Mouse (Mus musculus) liver, adult 2 months (tissue): ENCODE data around the gene Hdhd3. TPM values are rescaled to one million over a fixed set of nuclear protein-coding genes. Genes with fewer than 3 reads are reported as not detected.

Experiments used
- DNase-seq: peaks from one replicate; pipeline ENCODE4 v3.0.0-alpha.2; 2011; ENCODE audit warnings: low read depth, low spot score; ENCODE audit errors: extremely low read depth
- H3K27ac ChIP-seq: fragments of 200-500 bp; replicated peaks from 2 replicates; pipeline ENCODE4 v1.5.1; 2012; ENCODE audit warnings: low read depth, mild to moderate bottlenecking, control low read depth, inconsistent platforms, low read length; ENCODE audit not compliant: insufficient read depth
- H3K27me3 ChIP-seq: fragments of 200-500 bp; 2 replicates; pipeline ENCODE4 v1.6.1; 2012; ENCODE audit warnings: mild to moderate bottlenecking, moderate library complexity, low read length, inconsistent platforms; ENCODE audit not compliant: control insufficient read depth, insufficient read depth
- H3K36me3 ChIP-seq: fragments of 200-500 bp; 2 replicates; pipeline ENCODE4 v1.6.1; 2012; ENCODE audit warnings: low read length, inconsistent platforms; ENCODE audit not compliant: control insufficient read depth, insufficient read depth
- H3K4me1 ChIP-seq: fragments of 200-500 bp; 2 replicates; pipeline ENCODE4 v1.6.1; 2011; ENCODE audit warnings: low read length; ENCODE audit not compliant: control insufficient read depth, insufficient read depth
- H3K4me3 ChIP-seq: fragments of 200-500 bp; 2 replicates; pipeline ENCODE4 v1.5.1; 2011; ENCODE audit warnings: low read depth, mild to moderate bottlenecking, control low read depth, low read length, moderate library complexity; ENCODE audit not compliant: insufficient read depth
- H3K79me2 ChIP-seq: fragments of 200-500 bp; 2 replicates; pipeline ENCODE4 v1.6.1; 2012; ENCODE audit warnings: inconsistent platforms, mild to moderate bottlenecking, low read length, moderate library complexity; ENCODE audit not compliant: control insufficient read depth, insufficient read depth
- H3K9ac ChIP-seq: fragments of 200-500 bp; 2 replicates; pipeline ENCODE4 v1.6.1; 2012; ENCODE audit warnings: low read depth, mild to moderate bottlenecking, control low read depth, inconsistent platforms, low read length
- CTCF ChIP-seq: fragments of 200-500 bp; IDR thresholded peaks from 2 replicates; pipeline ENCODE4 v1.5.1; 2011; ENCODE audit warnings: low read depth, low read length, control low read depth
- POLR2A ChIP-seq: fragments of 200-500 bp; IDR thresholded peaks from 2 replicates; pipeline ENCODE4 v1.6.1; 2011; ENCODE audit warnings: low read length, control low read depth; ENCODE audit not compliant: insufficient read depth; ENCODE audit errors: extremely low read depth
- WGBS: fragments of 180-500 bp; shearing (Covaris S2); methylation state at CpG from one replicate; pipeline ENCODE4 v1.1.7; 2018; 5-methylcytosine and 5-hydroxymethylcytosine counted together
- polyA plus RNA-seq: library from polyadenylated mRNA; depleted of rRNA; stranded (reverse); fragments of >200 nt; gene quantifications from 2 replicates; pipeline ENCODE4 v1.2.3, GENCODE M21; 2012; rRNA removed
- total RNA-seq: library from RNA; depleted of rRNA; stranded (reverse); fragments of >200 nt; gene quantifications from 2 replicates; pipeline ENCODE4 v1.2.3, GENCODE M21; 2014; rRNA removed

Gene Hdhd3
- total RNA-seq (14.0 and 14.9 TPM in 2 replicates), polyA plus RNA-seq (61.4 and 73.7 TPM in 2 replicates)

GRCm38 (mm10) chr4:62503374-62503970 is at the start of gene Hdhd3:
TSS of gene Hdhd3 (minus strand) at chr4:62503467.
- H3K79me2 ChIP-seq, result peaks cover 9% of the 10 kb centered on the region; the same call in 1 of the 2 replicates
- TF ChIP-seq CTCF (no peak), POLR2A (no peak)
- DNase-seq, result peak; percentile 97
- WGBS, result 21% methylated on average over 3 of the region's 3 CpGs
- H3K4me1 ChIP-seq, result peaks cover 29% of the 10 kb centered on the region
- no peaks in the 10 kb centered on the region for H3K27me3 ChIP-seq
- peak within 1 kb of the TSS; percentile 89 for H3K27ac ChIP-seq
- H3K4me3 ChIP-seq, result peak within 1 kb of the TSS; percentile 85
- peak within 1 kb of the TSS; percentile 64 for H3K9ac ChIP-seq
- peaks cover 6% of the 10 kb centered on the region; the same call in 1 of the 2 replicates for H3K36me3 ChIP-seq

DNA sequence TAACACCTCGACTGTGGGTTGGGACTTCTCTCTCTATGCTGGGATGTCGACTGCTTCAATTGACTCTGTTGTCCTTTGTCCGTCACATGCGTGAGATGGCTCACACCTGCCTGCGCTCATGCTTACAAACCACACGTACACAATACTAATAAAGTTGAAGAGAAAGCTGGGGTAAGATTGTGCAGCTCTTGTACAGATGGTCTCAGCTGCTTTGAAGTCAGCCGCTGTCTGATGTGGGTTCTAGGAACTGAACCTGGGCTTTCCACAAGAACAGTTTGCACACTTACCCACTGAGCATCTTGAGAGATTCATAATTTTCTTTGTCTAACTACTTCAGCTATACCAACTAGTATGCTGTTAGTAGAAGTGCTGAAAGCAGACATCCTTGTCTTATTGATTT is 48.7 kb upstream of the Hdhd3 start:
- DNase-seq, result no peak
- Histone ChIP-seq H3K27me3 (no peaks in the 10 kb centered on the region), H3K36me3 (no peaks in the 10 kb centered on the region), H3K27ac (no peak overlapping the region), H3K9ac (no peak overlapping the region), H3K79me2 (no peaks in the 10 kb centered on the region), H3K4me1 (no peaks in the 10 kb centered on the region), H3K4me3 (no peak overlapping the region)
- TF ChIP-seq POLR2A (no peak), CTCF (no peak)
- WGBS, result 79% methylated on average over 7 of the region's 7 CpGs

- H3K27me3 ChIP-seq, result no peaks in the 10 kb centered on the region
Measured at GRCm38 (mm10) chr4:62544801-62545200, 41.5 kb upstream of the Hdhd3 start.

DNA sequence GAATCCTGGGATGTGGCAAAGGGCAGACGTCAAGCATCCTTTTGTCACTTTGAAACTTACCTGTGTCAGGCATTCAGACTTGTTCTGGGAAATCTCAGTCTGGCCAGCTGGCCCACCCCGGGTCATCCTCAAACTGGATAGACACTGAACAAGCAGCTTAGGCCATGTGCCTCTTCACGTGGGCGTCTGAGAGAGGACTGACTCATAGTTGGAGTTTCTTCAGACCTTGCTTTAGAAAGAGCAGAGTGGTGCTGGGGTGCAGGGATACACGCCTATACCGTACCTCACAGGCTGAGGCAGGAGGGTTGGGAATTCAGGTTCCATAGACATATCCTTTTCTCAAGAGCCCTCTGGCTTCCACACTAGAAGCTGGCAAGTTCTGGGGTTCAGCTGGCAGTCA is 40.5 kb upstream of the Hdhd3 start:
- no peak overlapping the region for H3K9ac ChIP-seq
- no peaks in the 10 kb centered on the region for H3K36me3 ChIP-seq
- DNase-seq, result no peak
- H3K27ac ChIP-seq, result no peak overlapping the region
- 92% methylated on average over 6 of the region's 6 CpGs for WGBS
- no peaks in the 10 kb centered on the region for H3K79me2 ChIP-seq
- H3K27me3 ChIP-seq, result no peaks in the 10 kb centered on the region
- no peaks in the 10 kb centered on the region for H3K4me1 ChIP-seq
- TF ChIP-seq POLR2A (no peak), CTCF (no peak)
- H3K4me3 ChIP-seq, result no peak overlapping the region

More at GRCm38 (mm10) chr4:62544801-62545200, 41.5 kb upstream of the Hdhd3 start:
- H3K4me3 ChIP-seq, result no peak overlapping the region
- H3K36me3 ChIP-seq, result no peaks in the 10 kb centered on the region
- no peak overlapping the region for H3K9ac ChIP-seq
- no peak overlapping the region for H3K27ac ChIP-seq
- no peak for TF ChIP-seq CTCF
- no peak for TF ChIP-seq POLR2A
- H3K4me1 ChIP-seq, result no peaks in the 10 kb centered on the region
- no peaks in the 10 kb centered on the region for H3K79me2 ChIP-seq
- DNase-seq, result no peak

GRCm38 (mm10) chr4:62541802-62542201 is 38.5 kb upstream of the Hdhd3 start:
- H3K79me2 ChIP-seq, result no peaks in the 10 kb centered on the region
- no peaks in the 10 kb centered on the region for H3K27me3 ChIP-seq
- H3K9ac ChIP-seq, result no peak overlapping the region
- no peak for TF ChIP-seq POLR2A
- no peak for TF ChIP-seq CTCF
- no peak for DNase-seq
- no peaks in the 10 kb centered on the region for H3K4me1 ChIP-seq
- H3K4me3 ChIP-seq, result no peak overlapping the region
- 89% methylated on average over 3 of the region's 3 CpGs for WGBS
- H3K27ac ChIP-seq, result no peak overlapping the region
- H3K36me3 ChIP-seq, result no peaks in the 10 kb centered on the region

- H3K27ac ChIP-seq, result no peak overlapping the region
- H3K27me3 ChIP-seq, result no peaks in the 10 kb centered on the region
- TF ChIP-seq CTCF, result no peak
- no peak for TF ChIP-seq POLR2A
- WGBS, result 95% methylated on average over 6 of the region's 6 CpGs
- no peaks in the 10 kb centered on the region for H3K79me2 ChIP-seq
- no peak for DNase-seq
- no peaks in the 10 kb centered on the region for H3K36me3 ChIP-seq
- no peak overlapping the region for H3K4me3 ChIP-seq
- H3K9ac ChIP-seq, result no peak overlapping the region
- no peaks in the 10 kb centered on the region for H3K4me1 ChIP-seq
Measured at GRCm38 (mm10) chr4:62533729-62534128, 30.5 kb upstream of the Hdhd3 start.
